Mouse (Mus musculus) heart, adult 2 months (tissue): ENCODE measurements around the gene Plcb4. TPM values are rescaled to one million over a fixed set of nuclear protein-coding genes. Genes with fewer than 3 reads are reported as not detected.

Experiments
- DNase-seq, 2 experiments: peaks; one replicate each; pipeline ENCODE4 v3.0.0; 2021
- H3K27ac ChIP-seq: fragments of 200-600 bp; 2 replicates; pipeline ENCODE4 v1.8.1; 2022
- H3K27me3 ChIP-seq: fragments of 200-500 bp; 2 replicates; pipeline ENCODE4 v1.6.1; 2012; ENCODE audit warnings: mild to moderate bottlenecking, low read length, inconsistent platforms, mixed read lengths; ENCODE audit not compliant: control insufficient read depth, insufficient read depth
- H3K36me3 ChIP-seq: fragments of 200-500 bp; 2 replicates; pipeline ENCODE4 v1.6.1; 2012; ENCODE audit warnings: low read length, inconsistent platforms; ENCODE audit not compliant: control insufficient read depth, insufficient read depth
- H3K4me1 ChIP-seq: fragments of 200-500 bp; 2 replicates; pipeline ENCODE4 v1.6.1; 2011; ENCODE audit warnings: low read length; ENCODE audit not compliant: control insufficient read depth, insufficient read depth
- H3K4me3 ChIP-seq: fragments of 200-600 bp; 2 replicates; pipeline ENCODE4 v1.8.1; 2022
- H3K79me2 ChIP-seq: fragments of 200-500 bp; replicated peaks from 2 replicates; pipeline ENCODE4 v1.6.1; 2012; ENCODE audit warnings: mild to moderate bottlenecking, inconsistent platforms, low read length, moderate library complexity, mixed read lengths; ENCODE audit not compliant: control insufficient read depth, insufficient read depth
- H3K9ac ChIP-seq: fragments of 200-500 bp; 2 replicates; pipeline ENCODE4 v1.6.1; 2012; ENCODE audit warnings: low read depth, mild to moderate bottlenecking, control low read depth, inconsistent platforms, low read length, mixed read lengths
- CTCF ChIP-seq: fragments of 200-600 bp; IDR thresholded peaks from 2 replicates; pipeline ENCODE4 v1.8.1; 2022; ENCODE audit warnings: antibody characterized with exemption, mild to moderate bottlenecking, moderate library complexity
- EP300 ChIP-seq: fragments of 200-500 bp; IDR thresholded peaks from 2 replicates; pipeline ENCODE4 v1.6.1; 2011; ENCODE audit warnings: low read depth, low read length, control low read depth; ENCODE audit not compliant: insufficient read depth
- POLR2A ChIP-seq: fragments of 200-500 bp; IDR thresholded peaks from 2 replicates; pipeline ENCODE4 v1.6.1; 2011; ENCODE audit warnings: mild to moderate bottlenecking, low read depth, low read length, control low read depth; ENCODE audit not compliant: insufficient read depth
- WGBS: fragments of 180-500 bp; shearing (Covaris S2); methylation state at CpG from one replicate; pipeline ENCODE4 v1.1.7; 2018; 5-methylcytosine and 5-hydroxymethylcytosine counted together
- intact Hi-C: fragments of 180-260 bp; cut with DNase I; formaldehyde crosslinking; loops from one replicate; pipeline ENCODE4 v1.15.1; 2025
- polyA plus RNA-seq: library from polyadenylated mRNA; depleted of rRNA; stranded (reverse); fragments of >200 nt; gene quantifications from 2 replicates; pipeline ENCODE4 v1.2.3, GENCODE M21; 2012
- total RNA-seq, 2 experiments: library from RNA; stranded (reverse); gene quantifications; 2 replicates each; pipeline ENCODE4 v1.2.3; 2021

The Plcb4 gene
- total and polyA plus RNA-seq, 3 experiments: 23.1 to 60.2 (median 55.0) TPM

DNA sequence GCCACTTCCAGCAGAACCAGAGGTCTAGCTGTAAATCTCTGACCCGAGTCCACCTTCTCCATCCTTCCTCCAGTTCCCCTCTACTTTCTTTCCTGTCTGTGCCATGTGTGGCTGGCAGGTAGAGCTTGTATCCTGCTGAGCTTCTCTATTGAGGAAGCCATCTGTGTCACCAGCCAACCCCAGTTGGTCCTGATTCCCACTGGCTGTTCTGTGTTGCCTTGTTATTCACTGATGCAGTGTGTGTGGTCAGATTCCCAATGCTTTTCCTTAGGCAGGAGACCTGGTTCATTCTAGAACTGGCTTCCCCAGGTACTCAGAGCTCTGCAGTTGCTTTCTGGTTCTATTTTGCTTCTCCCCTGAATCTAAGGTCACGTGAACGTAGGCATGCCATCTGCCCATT lies 177.6 kb downstream of the Plcb4 start:
- Histone ChIP-seq H3K27ac (no peak overlapping the region), H3K36me3 (peaks cover 12% of the 10 kb centered on the region), H3K27me3 (no peaks in the 10 kb centered on the region), H3K4me1 (peaks cover 9% of the 10 kb centered on the region; the same call in 1 of the 2 replicates), H3K79me2 (no peaks in the 10 kb centered on the region; the same call in none of the 2 replicates), H3K9ac (no peak overlapping the region), H3K4me3 (no peak overlapping the region)
- no peak for TF ChIP-seq POLR2A
- TF ChIP-seq CTCF: no peak
- 90% methylated on average over 3 of the region's 3 CpGs for WGBS
- no peak for DNase-seq
- intact Hi-C loops: no loop called here

DNA sequence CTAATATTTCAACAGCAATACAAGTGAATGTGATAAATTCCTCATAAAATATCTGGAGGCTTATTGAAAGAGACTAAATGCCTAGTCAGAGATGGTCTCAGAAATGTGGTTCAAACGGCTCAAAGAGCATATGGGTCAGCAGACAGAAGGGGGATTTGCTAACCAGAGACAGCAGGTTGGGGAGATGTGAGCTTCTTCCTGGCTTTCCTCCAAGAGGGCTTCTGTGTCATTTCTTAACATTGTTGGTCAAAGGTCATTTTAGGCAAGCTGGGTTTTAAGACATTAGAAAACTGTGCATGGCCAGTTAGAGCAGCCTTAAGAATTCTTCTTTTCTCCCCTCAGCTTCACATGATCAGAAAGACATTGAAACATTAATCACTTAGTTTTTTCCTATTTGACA lies 178.9 kb downstream of the Plcb4 start:
- H3K79me2 ChIP-seq: no peaks in the 10 kb centered on the region; the same call in 1 of the 2 replicates
- peak overlapping the region; percentile 24; the same call in 1 of the 2 replicates for H3K27ac ChIP-seq
- H3K36me3 ChIP-seq: peaks cover 12% of the 10 kb centered on the region
- TF ChIP-seq CTCF (no peak), EP300 (no peak), POLR2A (no peak)
- 49% methylated on average over 1 of the region's 1 CpGs for WGBS
- peaks cover 9% of the 10 kb centered on the region; the same call in 1 of the 2 replicates for H3K4me1 ChIP-seq
- no peak overlapping the region for H3K9ac ChIP-seq
- no peaks in the 10 kb centered on the region for H3K27me3 ChIP-seq
- DNase-seq: no peak
- no peak overlapping the region for H3K4me3 ChIP-seq
- intact Hi-C loops: no loop called here

DNA sequence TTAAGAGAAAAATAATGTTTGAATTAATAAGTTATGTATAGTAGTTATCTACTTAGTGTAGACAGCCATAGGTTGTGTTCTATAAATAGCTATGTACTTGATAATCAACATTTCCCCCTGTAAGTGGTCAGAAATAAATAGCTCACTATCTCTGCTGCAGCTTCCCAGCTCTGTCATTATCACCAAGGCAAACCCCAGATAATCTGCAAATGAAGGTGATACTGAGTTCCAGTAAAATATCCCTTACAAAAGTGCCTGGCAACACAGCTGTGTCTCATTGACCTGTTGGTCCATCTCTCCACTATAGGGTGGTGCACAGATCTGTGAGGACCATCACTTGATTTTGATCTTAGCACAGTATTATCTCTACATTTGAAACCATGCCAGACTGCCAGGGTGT lies 179.3 kb downstream of the Plcb4 start:
- peaks cover 9% of the 10 kb centered on the region; the same call in 1 of the 2 replicates for H3K4me1 ChIP-seq
- peaks cover 12% of the 10 kb centered on the region for H3K36me3 ChIP-seq
- TF ChIP-seq CTCF (no peak), POLR2A (no peak)
- H3K27ac ChIP-seq: peak overlapping the region; percentile 24; the same call in 1 of the 2 replicates
- DNase-seq: no peak
- intact Hi-C loops: no loop called here
- no peaks in the 10 kb centered on the region for H3K27me3 ChIP-seq
- no peak overlapping the region for H3K9ac ChIP-seq
- H3K4me3 ChIP-seq: no peak overlapping the region
- no peaks in the 10 kb centered on the region for H3K79me2 ChIP-seq

DNA sequence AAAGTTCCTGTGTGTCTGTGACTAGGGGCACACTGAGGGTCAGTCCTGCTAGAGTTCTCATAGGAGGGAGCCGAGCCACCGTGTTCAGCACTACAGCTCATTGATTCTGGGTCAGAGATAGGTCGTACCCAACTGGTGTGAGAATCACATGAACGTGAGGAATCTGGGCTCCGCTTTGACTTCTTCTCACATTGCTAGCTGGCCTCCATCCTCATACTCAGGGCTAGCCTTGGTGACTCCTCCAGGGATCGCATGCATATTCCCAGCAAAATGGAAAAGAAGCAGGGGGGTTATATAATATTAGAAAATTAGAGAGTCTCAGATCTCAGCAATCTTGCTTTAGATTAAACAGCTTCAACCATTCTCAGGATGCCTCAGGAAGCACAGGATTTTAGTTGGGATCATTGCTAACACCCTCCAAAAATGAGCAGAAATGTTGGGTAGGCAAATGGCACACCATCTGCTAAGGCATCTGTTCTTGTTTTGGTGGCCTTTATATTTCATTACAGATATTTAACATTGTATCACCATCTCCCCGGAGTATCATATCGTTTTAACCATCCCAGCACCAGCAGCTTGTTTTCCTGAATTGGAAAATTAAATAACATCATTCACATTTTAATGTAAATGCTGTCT lies 180.0 kb downstream of the Plcb4 start:
- H3K27ac ChIP-seq: no peak overlapping the region
- H3K79me2 ChIP-seq: no peaks in the 10 kb centered on the region; the same call in 1 of the 2 replicates
- no peak overlapping the region for H3K4me3 ChIP-seq
- DNase-seq: no peak
- TF ChIP-seq CTCF (no peak), POLR2A (no peak), EP300 (no peak)
- H3K9ac ChIP-seq: no peak overlapping the region
- peaks cover 12% of the 10 kb centered on the region for H3K36me3 ChIP-seq
- WGBS: 77% methylated on average over 8 of the region's 8 CpGs
- H3K27me3 ChIP-seq: no peaks in the 10 kb centered on the region
- intact Hi-C loops: no loop called here
- H3K4me1 ChIP-seq: peaks cover 9% of the 10 kb centered on the region

DNA sequence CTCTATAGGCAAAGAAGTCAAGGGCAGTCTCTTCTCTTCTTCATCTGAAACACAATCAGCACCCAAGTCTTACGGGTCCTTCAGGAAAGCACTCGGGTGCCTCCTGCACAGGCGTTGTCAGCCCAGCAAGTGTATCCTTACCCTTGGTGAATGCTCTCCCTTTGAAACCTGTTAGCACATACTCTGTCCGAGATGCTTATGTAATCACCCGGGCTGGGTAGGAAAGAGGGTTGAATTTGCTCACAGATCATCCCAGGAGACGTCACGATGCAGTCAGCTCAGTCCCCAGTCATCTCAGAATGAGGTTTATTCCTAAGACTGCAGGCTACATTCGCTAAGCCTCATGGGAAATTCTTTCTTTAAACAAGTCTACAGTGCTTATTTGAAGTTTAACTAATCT lies 184.9 kb downstream of the Plcb4 start:
- no peak for DNase-seq
- Histone ChIP-seq H3K27me3 (no peaks in the 10 kb centered on the region), H3K9ac (no peak overlapping the region), H3K27ac (no peak overlapping the region), H3K4me1 (peaks cover 2% of the 10 kb centered on the region), H3K36me3 (peaks cover 5% of the 10 kb centered on the region; the same call in 1 of the 2 replicates), H3K79me2 (no peaks in the 10 kb centered on the region; the same call in 1 of the 2 replicates), H3K4me3 (no peak overlapping the region)
- 75% methylated on average over 8 of the region's 8 CpGs for WGBS
- intact Hi-C loops: no loop called here
- TF ChIP-seq CTCF: no peak
- TF ChIP-seq POLR2A: no peak
- no peak for TF ChIP-seq EP300

DNA sequence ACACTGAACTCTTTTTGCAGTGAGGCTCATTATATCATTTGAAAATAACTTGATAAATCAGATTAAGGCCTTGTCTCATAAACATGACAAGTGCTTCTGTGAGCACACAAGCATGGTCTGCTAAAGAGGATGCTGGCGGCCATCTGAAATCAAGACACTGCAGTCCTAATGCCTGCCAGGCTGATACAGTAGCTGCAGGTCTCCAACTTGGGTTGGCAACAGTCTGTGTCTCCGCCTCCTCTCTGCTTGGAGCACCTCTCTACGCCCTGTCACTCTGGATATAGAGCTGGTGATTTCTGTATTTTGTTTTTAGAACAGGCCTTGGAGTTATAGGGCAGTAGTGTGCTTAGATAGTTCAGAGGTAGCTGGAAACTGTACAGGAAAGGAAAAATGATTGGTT lies 188.1 kb downstream of the Plcb4 start:
- H3K4me1 ChIP-seq: peaks cover 9% of the 10 kb centered on the region
- no peak overlapping the region for H3K9ac ChIP-seq
- H3K27me3 ChIP-seq: no peaks in the 10 kb centered on the region
- intact Hi-C loops: no loop called here
- H3K4me3 ChIP-seq: no peak overlapping the region
- H3K36me3 ChIP-seq: peaks cover 11% of the 10 kb centered on the region; the same call in 1 of the 2 replicates
- no peak for TF ChIP-seq CTCF
- TF ChIP-seq POLR2A: no peak
- TF ChIP-seq EP300: no peak
- no peak overlapping the region for H3K27ac ChIP-seq
- 60% methylated on average over 3 of the region's 3 CpGs for WGBS
- H3K79me2 ChIP-seq: no peaks in the 10 kb centered on the region; the same call in 1 of the 2 replicates
- no peak for DNase-seq
